Mouse (Mus musculus) adrenal gland, postnatal 10 days (tissue): ENCODE results near the gene Nlrp4c. TPM values are rescaled to one million over a fixed set of nuclear protein-coding genes. Genes with fewer than 3 reads are reported as not detected.
A peak's percentile ranks its signal among the peaks of the same experiment; 100 is the strongest.
"Not testable (repeated sequence)": the region's sequence is repeated elsewhere in the genome, so short reads cannot be mapped to it uniquely, and the experiment has no call there.

Experiments used
- DNase-seq: peaks from one replicate; pipeline ENCODE4 v3.0.0; 2021; ENCODE audit warnings: mixed read lengths
- long read RNA-seq, 2 experiments: library from polyadenylated mRNA; stranded (forward); transcript quantifications; one replicate each; pipeline ENCODE4 v2.0.0; 2021
- total RNA-seq, 2 experiments: library from RNA; stranded (reverse); gene quantifications; 2 replicates each; pipeline ENCODE4 v1.2.3; 2021

Gene Nlrp4c
- total RNA-seq: not detected
- long read RNA-seq, experiment 1: 0 reads
- long read RNA-seq, experiment 2: 0 reads

GRCm38 (mm10) chr7:6044861-6045260 is at the start of gene Nlrp4c:
TSS of gene Nlrp4c (plus strand) at chr7:6045161.
- DNase-seq: no peak

- DNase-seq: no peak
Measured at GRCm38 (mm10) chr7:6010910-6011309, 34.1 kb upstream of the Nlrp4c start, which contains the start of gene Vmn1r65. TSS of gene Vmn1r65 (minus strand) at chr7:6011010.

- no peak for DNase-seq
Measured at GRCm38 (mm10) chr7:6119501-6119900, 74.5 kb downstream of the Nlrp4c start.

GRCm38 (mm10) chr7:6120104-6120503 is 75.1 kb downstream of the Nlrp4c start:
- not testable (repeated sequence) for DNase-seq

- DNase-seq: not testable (repeated sequence)
Measured at GRCm38 (mm10) chr7:6121128-6121527, 76.2 kb downstream of the Nlrp4c start.

- peak; percentile 85 for DNase-seq
Measured at GRCm38 (mm10) chr7:6126690-6127448, 81.9 kb downstream of the Nlrp4c start.

- no peak for DNase-seq
Measured at GRCm38 (mm10) chr7:6130346-6130745, 85.4 kb downstream of the Nlrp4c start.

GRCm38 (mm10) chr7:6132646-6133045 is 87.7 kb downstream of the Nlrp4c start:
- no peak for DNase-seq

- DNase-seq: no peak
Measured at GRCm38 (mm10) chr7:6136497-6136896, 91.5 kb downstream of the Nlrp4c start.

GRCm38 (mm10) chr7:6139295-6139694 is 94.3 kb downstream of the Nlrp4c start:
- no peak for DNase-seq

- DNase-seq: no peak
Measured at GRCm38 (mm10) chr7:6143991-6144531, 99.1 kb downstream of the Nlrp4c start.

- DNase-seq: no peak
Measured at GRCm38 (mm10) chr7:6145423-6146188, 100.6 kb downstream of the Nlrp4c start.

GRCm38 (mm10) chr7:6146194-6146981 is 101.4 kb downstream of the Nlrp4c start:
- DNase-seq: no peak

- peak; percentile 70 for DNase-seq
Measured at GRCm38 (mm10) chr7:6146982-6147325, 102.0 kb downstream of the Nlrp4c start.

- no peak for DNase-seq
Measured at GRCm38 (mm10) chr7:6147688-6148087, 102.7 kb downstream of the Nlrp4c start.

GRCm38 (mm10) chr7:6151266-6151665 is 106.3 kb downstream of the Nlrp4c start:
- peak; percentile 56 for DNase-seq

- DNase-seq: no peak
Measured at GRCm38 (mm10) chr7:6152036-6152435, 107.1 kb downstream of the Nlrp4c start.

GRCm38 (mm10) chr7:6153131-6153530 is 108.2 kb downstream of the Nlrp4c start:
- DNase-seq: peak; percentile 56

GRCm38 (mm10) chr7:6154164-6154563 is 109.2 kb downstream of the Nlrp4c start:
- DNase-seq: peak; percentile 42
